Mouse (Mus musculus): ENCODE measurements around the gene Gm11032. TPM values are rescaled to one million over a fixed set of nuclear protein-coding genes. Genes with fewer than 3 reads are reported as not detected.
"Not testable (repeated sequence)": the region's sequence is repeated elsewhere in the genome, so short reads cannot be mapped to it uniquely, and the experiment has no call there.

Gene Gm11032
- total RNA-seq (2014; fragmentation: Nextera tagmentation) (not detected in 2 replicates), total RNA-seq (2017) (not detected in 2 replicates)

- no peak for ATAC-seq (replicated peaks; ENCODE audit: low FRiP score, low TSS enrichment, poor library complexity, severe bottlenecking)
Observed at GRCm38 (mm10) chr11:4620017-4620485, at the start of gene Gm11032. TSS of gene Gm11032 (plus strand) at chr11:4620067.

GRCm38 (mm10) chr11:4571491-4571901 lies 48.4 kb upstream of the Gm11032 start:
- ATAC-seq (replicated peaks; ENCODE audit: low FRiP score, low TSS enrichment, poor library complexity, severe bottlenecking): no peak

GRCm38 (mm10) chr11:4576090-4576732 lies 43.7 kb upstream of the Gm11032 start:
- ATAC-seq (replicated peaks; ENCODE audit: low FRiP score, low TSS enrichment, poor library complexity, severe bottlenecking): not testable (repeated sequence)

DNA sequence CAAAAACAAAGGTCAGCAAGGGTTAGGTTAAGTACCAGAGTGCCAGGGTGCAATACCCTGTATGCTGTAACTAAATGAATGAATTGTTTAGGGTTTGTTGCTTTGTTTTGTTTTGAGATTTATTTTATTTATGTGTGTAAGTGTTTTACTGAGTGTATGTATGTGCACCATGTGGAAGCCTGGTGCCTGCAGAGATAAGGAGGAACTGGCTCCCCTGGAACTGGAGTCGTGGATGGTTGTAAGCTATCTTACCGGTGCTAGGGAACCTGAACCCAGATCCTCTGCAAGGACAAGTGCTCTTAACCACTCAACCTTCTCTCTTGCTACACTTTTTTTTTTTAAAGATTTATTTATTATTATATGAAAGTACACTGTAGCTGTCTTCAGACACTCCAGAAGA lies 42.8 kb upstream of the Gm11032 start:
- ATAC-seq (replicated peaks; ENCODE audit: low FRiP score, low TSS enrichment, poor library complexity, severe bottlenecking): peak; percentile 52; the same call in 1 of the 2 replicates

GRCm38 (mm10) chr11:4578682-4579081 lies 41.2 kb upstream of the Gm11032 start:
- ATAC-seq (replicated peaks; ENCODE audit: low FRiP score, low TSS enrichment, poor library complexity, severe bottlenecking): peak; percentile 34

DNA sequence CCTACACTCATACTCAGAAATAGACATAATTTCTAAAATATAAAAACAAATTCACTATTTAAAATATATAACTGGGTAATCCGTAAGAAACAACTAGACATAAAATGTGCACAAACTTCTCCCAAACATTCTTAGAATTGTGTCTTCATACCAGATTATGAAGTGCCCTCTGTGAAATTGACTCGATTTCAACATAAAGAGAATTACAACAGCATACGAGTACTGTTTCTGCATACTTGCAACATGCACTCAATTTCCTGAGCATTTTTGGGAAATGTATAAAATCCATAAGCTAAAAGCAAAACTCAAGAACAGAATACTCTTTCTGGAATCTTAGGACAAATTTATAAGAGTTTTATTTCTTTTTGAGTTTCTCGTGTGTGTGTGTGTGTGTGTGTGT lies 28.1 kb upstream of the Gm11032 start:
- ATAC-seq (replicated peaks; ENCODE audit: low FRiP score, low TSS enrichment, poor library complexity, severe bottlenecking): no peak

GRCm38 (mm10) chr11:4593491-4593848 lies 26.4 kb upstream of the Gm11032 start:
- ATAC-seq (replicated peaks; ENCODE audit: low FRiP score, low TSS enrichment, poor library complexity, severe bottlenecking): no peak

- ATAC-seq (replicated peaks; ENCODE audit: low FRiP score, low TSS enrichment, poor library complexity, severe bottlenecking): peak; percentile 39
Observed at GRCm38 (mm10) chr11:4593849-4594607, 25.8 kb upstream of the Gm11032 start.

DNA sequence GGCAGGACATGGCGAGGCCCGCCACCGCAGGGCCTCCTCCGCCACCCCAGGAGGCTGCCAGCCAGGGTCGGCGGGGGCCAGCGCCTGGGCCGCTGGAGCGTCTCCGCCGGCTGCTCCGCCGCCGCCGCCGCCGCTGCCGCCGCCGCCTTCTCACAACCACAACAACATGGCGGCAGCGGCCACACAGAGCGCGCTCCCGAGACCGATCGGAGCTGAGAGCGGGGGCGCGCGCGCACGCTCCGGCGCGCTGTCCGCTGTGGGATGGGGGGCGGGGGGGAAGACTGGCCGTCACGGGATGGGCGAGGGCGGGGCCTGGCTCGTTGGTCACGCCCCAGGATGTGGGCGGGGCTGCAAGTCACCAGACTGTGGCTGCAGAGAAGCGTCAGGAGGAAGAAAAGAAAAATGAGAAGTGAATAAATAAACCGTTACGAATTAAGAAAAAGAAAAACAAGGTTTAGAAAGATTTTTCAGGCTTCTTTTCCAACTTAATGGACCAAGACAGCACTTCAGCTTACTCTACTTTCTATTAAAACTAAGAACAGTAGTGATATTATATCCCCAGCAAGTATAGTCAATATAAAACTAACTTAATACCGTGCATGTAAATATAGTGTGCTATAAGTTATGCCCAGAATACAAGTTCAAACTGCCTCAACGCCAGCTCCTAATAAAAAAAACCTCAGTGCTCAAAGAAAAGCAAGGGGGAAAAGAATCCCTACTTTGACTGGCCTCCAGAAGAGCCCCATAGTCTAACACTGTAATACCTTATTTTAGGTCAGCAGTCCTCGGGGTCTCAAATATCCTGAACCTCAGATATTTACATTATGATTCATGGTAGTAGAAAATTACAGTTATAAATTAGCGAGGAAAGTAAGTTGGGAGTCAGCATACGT lies 25.0 kb upstream of the Gm11032 start, which contains the start of gene Mtmr3:
Gene Mtmr3, minus strand, starts transcription at position 256 of the 893 bp plus-strand sequence.
- peak; percentile 89 for ATAC-seq (replicated peaks; ENCODE audit: low FRiP score, low TSS enrichment, poor library complexity, severe bottlenecking)

GRCm38 (mm10) chr11:4598411-4598810 lies 21.5 kb upstream of the Gm11032 start:
- no peak for ATAC-seq (replicated peaks; ENCODE audit: low FRiP score, low TSS enrichment, poor library complexity, severe bottlenecking)

- ATAC-seq (replicated peaks; ENCODE audit: low FRiP score, low TSS enrichment, poor library complexity, severe bottlenecking): no peak
Observed at GRCm38 (mm10) chr11:4599916-4600315, 20.0 kb upstream of the Gm11032 start.

- no peak for ATAC-seq (replicated peaks; ENCODE audit: low FRiP score, low TSS enrichment, poor library complexity, severe bottlenecking)
Observed at GRCm38 (mm10) chr11:4601890-4602289, 18.0 kb upstream of the Gm11032 start.

DNA sequence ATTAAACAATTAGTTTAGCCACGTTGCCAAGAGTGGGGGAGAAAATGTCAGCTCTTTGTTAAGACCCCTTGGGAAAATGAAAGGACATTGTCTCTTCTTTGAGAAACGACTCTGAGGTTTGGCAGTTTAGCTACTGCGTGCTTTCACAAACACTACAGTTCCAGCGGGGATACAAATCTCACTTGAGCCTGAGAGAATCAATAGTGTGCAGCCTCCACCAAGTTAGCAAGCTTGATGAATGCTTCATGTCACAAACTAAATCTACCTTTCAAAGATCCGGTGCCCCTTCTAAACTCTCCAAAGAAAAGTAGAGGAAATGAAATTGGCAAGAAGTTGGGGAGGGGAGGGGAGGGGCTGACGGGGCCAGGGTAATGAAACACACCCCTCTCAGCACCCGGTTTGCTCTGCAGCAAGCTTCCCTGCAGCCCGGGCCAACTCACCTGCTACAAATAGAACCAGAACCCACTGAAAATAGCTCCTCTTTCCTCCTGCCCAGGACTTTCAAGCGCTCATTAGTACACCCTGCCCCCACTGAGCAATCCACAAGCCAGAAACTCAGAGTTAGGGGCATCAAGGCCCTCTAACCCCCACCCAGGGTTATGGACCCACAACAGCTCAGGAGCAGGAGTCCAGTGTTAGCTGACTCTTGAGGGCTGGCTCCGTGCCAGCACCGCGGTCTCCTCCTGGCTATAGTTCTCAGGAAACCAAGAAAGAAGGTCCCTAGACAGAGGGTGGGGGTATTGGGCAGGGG lies 17.0 kb upstream of the Gm11032 start:
- 0 out of 2 replicates have a peak, but pooled peaks have one; percentile 19 for ATAC-seq (replicated peaks; ENCODE audit: low FRiP score, low TSS enrichment, poor library complexity, severe bottlenecking)

- no peak for ATAC-seq (replicated peaks; ENCODE audit: low FRiP score, low TSS enrichment, poor library complexity, severe bottlenecking)
Observed at GRCm38 (mm10) chr11:4604441-4604840, 15.4 kb upstream of the Gm11032 start.

DNA sequence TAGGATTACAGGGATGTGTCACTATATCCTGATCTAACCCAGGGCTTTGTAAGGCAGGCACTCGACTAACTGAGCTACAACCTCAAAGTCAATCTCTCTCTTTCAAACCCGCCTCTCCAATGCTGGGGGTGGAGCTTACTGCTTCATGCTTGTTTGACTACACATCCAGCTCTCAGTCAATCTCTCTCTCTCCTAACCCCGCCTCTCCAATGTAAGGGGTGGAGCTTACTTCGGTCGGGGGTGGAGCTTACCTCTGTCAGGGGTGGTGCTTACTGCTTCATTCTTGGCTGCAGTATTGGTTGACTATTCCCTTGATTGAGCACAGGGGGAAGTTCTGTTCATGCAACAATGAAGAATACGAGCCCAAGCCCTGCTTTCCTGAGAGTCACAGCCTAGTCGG lies 14.5 kb upstream of the Gm11032 start:
- ATAC-seq (replicated peaks; ENCODE audit: low FRiP score, low TSS enrichment, poor library complexity, severe bottlenecking): peak; percentile 95

GRCm38 (mm10) chr11:4606541-4606940 lies 13.3 kb upstream of the Gm11032 start:
- no peak for ATAC-seq (replicated peaks; ENCODE audit: low FRiP score, low TSS enrichment, poor library complexity, severe bottlenecking)

DNA sequence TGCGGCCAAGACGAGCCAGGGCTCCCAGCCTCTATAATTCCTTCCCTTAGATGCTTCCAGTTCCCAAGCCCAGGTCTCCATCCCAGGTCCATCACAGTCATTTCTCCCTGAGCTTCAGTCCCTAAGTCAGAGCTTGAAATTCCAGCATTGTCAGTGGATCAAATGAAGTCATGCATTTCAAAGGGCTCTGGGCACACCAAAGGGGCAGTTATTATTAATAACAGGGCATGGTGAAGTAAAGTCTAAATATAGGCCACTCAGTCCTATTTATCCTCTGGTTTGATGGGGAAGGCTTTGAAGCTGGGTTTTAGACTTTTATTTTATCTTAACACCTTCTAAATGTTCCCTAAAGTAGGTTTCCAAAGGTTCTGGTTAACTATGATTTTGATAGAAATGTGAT lies 8.0 kb upstream of the Gm11032 start:
- ATAC-seq (replicated peaks; ENCODE audit: low FRiP score, low TSS enrichment, poor library complexity, severe bottlenecking): no peak

DNA sequence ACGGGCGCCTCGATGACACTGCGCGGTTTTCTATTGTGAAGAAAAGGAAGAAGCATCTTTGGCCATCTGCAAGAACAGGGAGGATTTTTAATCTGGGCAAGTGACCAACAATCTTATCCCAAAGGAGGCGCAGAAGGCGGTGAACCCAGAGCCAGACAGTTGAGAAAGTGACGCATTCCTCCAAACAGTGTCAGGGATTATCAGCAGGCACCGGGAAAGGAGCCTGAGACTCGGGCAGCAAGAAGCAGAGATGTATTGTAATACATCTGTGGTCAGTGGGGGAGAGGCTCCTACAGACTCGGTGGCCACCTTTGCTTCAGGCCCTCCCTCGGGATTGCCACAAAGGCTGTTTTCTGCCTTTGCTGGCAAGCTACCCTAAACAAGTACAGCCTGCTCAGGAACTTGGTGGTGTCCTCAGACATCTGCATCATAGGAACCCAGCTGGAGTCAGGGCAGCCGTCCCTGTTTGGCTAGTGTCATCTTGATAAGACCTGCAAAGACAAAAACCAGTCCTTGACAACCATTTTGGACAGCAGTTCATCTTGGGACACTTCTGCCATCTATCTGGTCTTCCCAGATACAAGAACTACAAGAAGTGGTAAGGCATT lies 738 bp downstream of the Gm11032 start:
- peak; percentile 37; the same call in 1 of the 2 replicates for ATAC-seq (replicated peaks; ENCODE audit: low FRiP score, low TSS enrichment, poor library complexity, severe bottlenecking)

DNA sequence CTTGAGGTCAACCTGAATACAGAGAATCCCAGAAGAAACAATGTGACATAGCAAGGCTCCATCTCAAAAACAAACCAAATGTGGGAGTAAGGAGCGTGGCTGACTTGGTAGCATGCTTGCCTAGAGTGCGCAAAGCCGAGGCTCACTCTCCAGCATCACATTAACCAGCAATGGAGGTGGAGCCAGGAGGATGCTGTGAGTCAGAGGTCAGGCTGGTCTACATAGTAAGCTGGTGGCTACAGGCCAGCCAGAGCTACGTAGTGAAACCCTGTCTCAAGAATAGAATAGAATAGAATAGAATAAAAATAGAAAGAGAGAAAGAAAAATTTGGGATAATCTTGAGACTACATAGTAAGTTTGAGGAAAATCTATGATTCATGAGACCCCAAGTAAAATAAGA lies 2.0 kb downstream of the Gm11032 start:
- no peak for ATAC-seq (replicated peaks; ENCODE audit: low FRiP score, low TSS enrichment, poor library complexity, severe bottlenecking)

Data from megakaryocyte-erythroid progenitor cell, adult 5-6 weeks (primary cell).